Mouse (Mus musculus) midbrain, embryonic 14.5 days (tissue): ENCODE measurements around the gene Ifna13. TPM values are rescaled to one million over a fixed set of nuclear protein-coding genes. Genes with fewer than 3 reads are reported as not detected.
A peak's percentile ranks its signal among the peaks of the same experiment; 100 is the strongest.

Experiments used
- ATAC-seq: fragments of 200-750 bp; cut with Nextera tagmentation; 2 replicates; pipeline ENCODE4 v1.8.0; 2017; ENCODE audit warnings: moderate number of reproducible peaks, moderate library complexity; ENCODE audit not compliant: low FRiP score, low TSS enrichment
- DNase-seq: peaks from one replicate; pipeline ENCODE4 v3.0.0-alpha.2; 2015
- H3K27ac ChIP-seq: fragments of 300-500 bp; sonication (generic); replicated peaks from 2 replicates; pipeline ENCODE4 v1.5.1; 2014; ENCODE audit warnings: mild to moderate bottlenecking, low read depth, low read length, moderate library complexity
- H3K27me3 ChIP-seq: fragments of 300-500 bp; sonication (generic); 2 replicates; pipeline ENCODE4 v1.6.1; 2014; ENCODE audit warnings: low read length, control low read depth, mixed read lengths; ENCODE audit not compliant: control insufficient read depth, insufficient read depth
- H3K36me3 ChIP-seq: fragments of 300-500 bp; sonication (generic); 2 replicates; pipeline ENCODE4 v1.6.1; 2014; ENCODE audit warnings: low read length, control low read depth; ENCODE audit not compliant: control insufficient read depth, insufficient read depth
- H3K4me1 ChIP-seq: fragments of 300-500 bp; sonication (generic); 2 replicates; pipeline ENCODE4 v1.6.1; 2014; ENCODE audit warnings: mild to moderate bottlenecking, antibody characterized with exemption, low read length, control low read depth; ENCODE audit not compliant: control insufficient read depth, insufficient read depth
- H3K4me2 ChIP-seq: fragments of 300-500 bp; sonication (generic); 2 replicates; pipeline ENCODE4 v1.6.1; 2014; ENCODE audit warnings: mild to moderate bottlenecking, low read length, moderate library complexity
- H3K4me3 ChIP-seq: fragments of 300-500 bp; sonication (generic); replicated peaks from 2 replicates; pipeline ENCODE4 v1.5.1; 2014; ENCODE audit warnings: low read depth, low read length
- H3K9ac ChIP-seq: fragments of 300-500 bp; sonication (generic); replicated peaks from 2 replicates; pipeline ENCODE4 v1.6.1; 2014; ENCODE audit warnings: mild to moderate bottlenecking, low read length, moderate library complexity
- H3K9me3 ChIP-seq: fragments of 300-500 bp; sonication (generic); 2 replicates; pipeline ENCODE4 v1.6.1; 2016; ENCODE audit warnings: low read length, control low read depth, mixed read lengths; ENCODE audit not compliant: control insufficient read depth
- WGBS: fragments of 180-500 bp; shearing (Covaris S2); extraction: QIAGEN DNeasy Blood & Tissue Kit; methylation state at CpG from one replicate; pipeline ENCODE4 v1.1.7; 2014; 5-methylcytosine and 5-hydroxymethylcytosine counted together
- polyA plus RNA-seq: library from polyadenylated mRNA; unstranded; fragments of >200 nt; fragmentation: Nextera tagmentation; extraction: Ambion mirVana; gene quantifications from 2 replicates; pipeline ENCODE4 v1.2.1, GENCODE M21; 2014

Gene Ifna13
- polyA plus RNA-seq, 1 experiment from 2014 or later = not detected

DNA sequence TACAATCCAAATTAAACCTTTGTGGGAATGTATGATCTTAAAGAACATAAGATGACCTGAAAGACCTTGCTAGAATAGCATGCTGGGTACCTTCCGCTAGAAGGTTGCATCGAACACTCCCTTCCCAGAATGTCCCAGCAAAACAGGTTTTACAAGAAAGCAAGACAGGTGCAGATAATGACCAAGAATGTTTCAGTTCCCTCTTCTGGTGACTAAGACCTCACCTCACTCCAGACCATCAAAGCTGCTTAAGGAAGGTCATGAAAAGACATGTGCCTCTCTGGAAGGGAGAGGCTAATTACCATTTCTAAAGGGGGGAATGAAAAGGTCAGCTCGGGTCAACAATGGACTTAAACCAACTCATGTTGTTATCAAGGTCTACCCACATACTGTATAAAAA is 9.4 kb upstream of the Ifna13 start:
- ATAC-seq (no peak), DNase-seq (no peak)
- no peak overlapping the region for H3K4me3 ChIP-seq
- H3K9ac ChIP-seq = no peak overlapping the region
- no peaks in the 10 kb centered on the region for H3K9me3 ChIP-seq
- no peaks in the 10 kb centered on the region for H3K27me3 ChIP-seq
- no peaks in the 10 kb centered on the region for H3K4me1 ChIP-seq
- H3K4me2 ChIP-seq = no peak overlapping the region
- H3K36me3 ChIP-seq = no peaks in the 10 kb centered on the region
- 67% methylated on average over 3 of the region's 3 CpGs for WGBS
- no peak overlapping the region for H3K27ac ChIP-seq

DNA sequence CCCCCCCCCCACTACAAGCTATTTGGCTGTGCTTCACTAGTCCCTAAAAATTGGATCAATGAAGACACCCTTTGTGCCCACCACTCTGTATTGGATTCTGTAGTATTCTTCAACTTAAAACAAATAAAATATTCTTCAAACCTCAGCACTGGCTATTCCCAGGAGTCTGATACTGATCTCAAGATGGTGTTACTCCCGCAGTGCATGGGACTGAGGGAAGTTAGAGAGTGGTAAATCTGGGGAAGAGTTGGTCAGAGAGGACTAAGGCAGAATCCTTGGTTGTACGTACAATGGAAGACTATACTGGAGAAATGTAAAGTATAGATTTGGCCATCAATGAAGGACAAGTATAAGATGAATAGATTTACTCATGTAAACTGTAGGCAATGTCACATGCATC is 1.7 kb downstream of the Ifna13 start:
- ATAC-seq (no peak), DNase-seq (peak; percentile 3)
- no peaks in the 10 kb centered on the region for H3K4me1 ChIP-seq
- no peak overlapping the region for H3K4me3 ChIP-seq
- H3K27ac ChIP-seq = no peak overlapping the region
- 43% methylated on average over 2 of the region's 2 CpGs for WGBS
- no peaks in the 10 kb centered on the region for H3K9me3 ChIP-seq
- no peak overlapping the region for H3K4me2 ChIP-seq
- H3K36me3 ChIP-seq = no peaks in the 10 kb centered on the region
- H3K27me3 ChIP-seq = no peaks in the 10 kb centered on the region
- H3K9ac ChIP-seq = no peak overlapping the region

DNA sequence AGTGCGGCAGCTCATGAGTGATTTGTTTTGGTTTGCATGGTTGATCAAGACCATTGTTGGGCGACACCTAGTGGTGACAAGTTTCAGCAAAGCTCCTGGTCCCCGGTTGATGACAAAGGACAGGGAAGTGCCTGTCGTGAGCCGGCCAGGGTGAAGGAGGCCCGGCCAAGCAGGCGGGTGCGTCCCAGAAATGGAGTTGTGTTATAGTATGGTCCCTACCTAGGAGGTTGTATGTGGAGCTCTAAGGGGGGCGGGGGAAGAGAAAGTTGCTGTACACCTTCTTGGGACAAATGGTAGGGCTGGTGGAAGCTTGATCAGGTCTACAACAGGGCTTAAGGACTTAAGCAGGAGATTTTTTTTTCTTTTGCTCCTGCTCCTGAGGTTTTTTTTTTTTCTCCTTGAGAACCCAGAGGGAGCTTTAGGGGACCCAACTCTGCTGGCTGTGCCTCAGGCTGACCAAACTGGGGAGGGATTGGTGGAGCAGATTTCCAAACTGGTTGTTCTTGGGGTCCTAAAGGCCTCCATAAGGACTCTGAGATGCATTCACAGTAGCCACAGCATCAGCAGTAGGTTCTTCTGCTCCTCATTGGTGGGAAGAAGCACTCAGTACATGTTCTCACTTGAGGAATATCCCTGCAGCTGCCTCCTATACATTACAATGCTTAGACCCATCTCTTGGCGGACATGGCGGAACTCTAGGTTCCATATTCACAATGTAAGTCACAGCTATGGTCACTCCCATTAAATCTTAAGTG is 3.0 kb downstream of the Ifna13 start:
- 16% methylated on average over 11 of the region's 11 CpGs for WGBS
- no peak overlapping the region for H3K9ac ChIP-seq
- H3K4me2 ChIP-seq = peak overlapping the region; percentile 23
- H3K36me3 ChIP-seq = no peaks in the 10 kb centered on the region
- H3K4me1 ChIP-seq = no peaks in the 10 kb centered on the region
- DNase-seq = peak; percentile 96
- H3K9me3 ChIP-seq = no peaks in the 10 kb centered on the region
- no peak overlapping the region for H3K27ac ChIP-seq
- no peak overlapping the region for H3K4me3 ChIP-seq
- ATAC-seq = peak; percentile 90
- H3K27me3 ChIP-seq = no peaks in the 10 kb centered on the region

DNA sequence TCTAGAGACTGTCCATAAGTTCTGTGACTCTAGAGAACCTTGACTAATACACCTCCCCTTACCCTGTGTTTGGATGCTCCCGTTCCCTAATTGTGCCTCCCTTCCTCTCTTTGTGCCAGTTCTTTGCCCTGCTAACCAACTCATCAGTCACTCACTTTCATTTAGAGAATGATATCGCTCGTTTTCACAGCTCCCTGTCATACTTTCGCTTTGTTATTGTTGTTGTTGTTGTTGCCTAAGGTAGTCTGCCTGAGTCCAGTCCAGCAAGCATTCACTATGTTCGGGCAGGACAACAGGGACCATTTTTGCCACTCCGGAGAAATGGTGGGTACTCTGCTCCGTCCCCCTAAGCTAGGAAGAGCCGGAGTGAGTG is 3.6 kb downstream of the Ifna13 start:
- no peak overlapping the region for H3K4me3 ChIP-seq
- H3K4me1 ChIP-seq = no peaks in the 10 kb centered on the region
- H3K27ac ChIP-seq = no peak overlapping the region
- no peaks in the 10 kb centered on the region for H3K9me3 ChIP-seq
- ATAC-seq (no peak), DNase-seq (no peak)
- no peaks in the 10 kb centered on the region for H3K36me3 ChIP-seq
- no peak overlapping the region for H3K9ac ChIP-seq
- peak overlapping the region; percentile 23 for H3K4me2 ChIP-seq
- WGBS = 67% methylated on average over 8 of the region's 8 CpGs
- no peaks in the 10 kb centered on the region for H3K27me3 ChIP-seq

DNA sequence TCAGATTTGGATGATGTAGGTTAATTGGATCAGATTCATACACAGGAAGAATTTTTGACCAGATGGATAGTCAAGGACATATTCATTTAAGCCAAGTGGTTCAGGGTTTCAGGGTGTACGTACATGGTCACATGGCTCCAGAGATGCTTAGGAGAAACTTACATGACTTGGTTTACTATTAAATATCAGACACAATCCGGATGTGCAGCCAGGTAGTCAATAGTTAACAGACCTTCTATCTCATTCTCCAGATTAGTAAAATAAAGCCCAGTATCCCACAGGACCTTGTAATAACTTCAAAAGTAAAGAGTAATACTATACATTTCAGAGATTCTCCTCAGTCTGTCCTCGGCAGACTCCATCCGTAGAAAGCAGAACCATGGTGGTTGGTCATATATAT is 9.9 kb downstream of the Ifna13 start, which contains the start of gene C87499:
Gene C87499 (minus strand): TSS at position 101 of the 400 bp plus-strand sequence.
- Histone ChIP-seq H3K9ac (no peak within 1 kb of the TSS), H3K36me3 (no peaks in the 10 kb centered on the region), H3K9me3 (no peaks in the 10 kb centered on the region), H3K4me2 (no peak within 1 kb of the TSS), H3K4me1 (no peaks in the 10 kb centered on the region), H3K27me3 (no peaks in the 10 kb centered on the region), H3K27ac (no peak within 1 kb of the TSS), H3K4me3 (no peak within 1 kb of the TSS)
- ATAC-seq = no peak
- 93% methylated on average over 4 of the region's 4 CpGs for WGBS
- no peak for DNase-seq

DNA sequence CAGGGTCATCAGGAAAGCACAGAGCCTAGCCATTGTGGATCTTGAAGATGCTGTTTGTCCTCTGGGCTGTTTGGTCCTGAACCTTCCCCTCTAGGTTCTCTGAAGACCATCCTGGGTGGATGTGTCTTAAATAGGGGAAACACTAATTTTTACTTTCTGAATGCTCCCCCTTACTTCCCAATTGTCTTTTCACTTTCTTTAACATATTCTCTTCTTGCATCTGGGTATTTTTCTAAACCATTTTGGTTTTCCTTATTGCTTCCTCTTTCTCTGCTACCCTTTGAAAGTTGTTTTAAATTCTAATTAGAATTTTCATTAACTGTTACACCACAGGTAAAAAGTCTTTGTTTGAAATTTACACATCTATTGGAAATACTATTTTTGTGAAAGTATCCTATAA is 41.0 kb downstream of the Ifna13 start, which contains the start of gene Ifna12:
Gene Ifna12 (minus strand): TSS at position 101 of the 400 bp plus-strand sequence.
- Histone ChIP-seq H3K4me1 (no peaks in the 10 kb centered on the region), H3K36me3 (no peaks in the 10 kb centered on the region), H3K4me3 (no peak within 1 kb of the TSS), H3K27ac (no peak within 1 kb of the TSS), H3K9ac (no peak within 1 kb of the TSS), H3K9me3 (no peaks in the 10 kb centered on the region), H3K4me2 (no peak within 1 kb of the TSS), H3K27me3 (no peaks in the 10 kb centered on the region)
- DNase-seq = no peak
- no peak for ATAC-seq

Other genes starting within 250 kb of the Ifna13 start
- gene Hacd4, start 205.5 kb downstream of the Ifna13 start, polyA plus RNA-seq = 2.4 and 3.8 TPM in 2 replicates
- gene Ifnb1, start 121.7 kb downstream of the Ifna13 start, polyA plus RNA-seq = not detected in 2 replicates
- gene Ifna15, start 86.2 kb downstream of the Ifna13 start, polyA plus RNA-seq = not detected in 2 replicates
- gene Ifna14, start 72.7 kb downstream of the Ifna13 start, polyA plus RNA-seq = not detected in 2 replicates
- not detected in 2 replicates for gene Ifna9, start 52.1 kb downstream of the Ifna13 start, polyA plus RNA-seq
- not detected in 2 replicates for gene Ifna12, start 41.1 kb downstream of the Ifna13 start, polyA plus RNA-seq
- not detected in 2 replicates for gene C87499, start 10.0 kb downstream of the Ifna13 start, polyA plus RNA-seq
- gene Ifna16, start 32.5 kb upstream of the Ifna13 start, polyA plus RNA-seq = not detected in 2 replicates
- not detected in 2 replicates for gene Ifna2, start 39.5 kb upstream of the Ifna13 start, polyA plus RNA-seq
- not detected in 2 replicates for gene Ifnab, start 46.9 kb upstream of the Ifna13 start, polyA plus RNA-seq
- gene Gm26566, start 77.3 kb upstream of the Ifna13 start, polyA plus RNA-seq = 1.8 and 2.2 TPM in 2 replicates
- 137 and 177 TPM in 2 replicates for gene Klhl9, start 78.0 kb upstream of the Ifna13 start, polyA plus RNA-seq
- not detected in 2 replicates for gene Gm13271, start 110.4 kb upstream of the Ifna13 start, polyA plus RNA-seq
- not detected in 2 replicates for gene Gm13283, start 115.7 kb upstream of the Ifna13 start, polyA plus RNA-seq
- not detected in 2 replicates for gene Gm13290, start 129.4 kb upstream of the Ifna13 start, polyA plus RNA-seq
- not detected in 2 replicates for gene Gm13289, start 132.5 kb upstream of the Ifna13 start, polyA plus RNA-seq
- not detected in 2 replicates for gene Gm13272, start 135.4 kb upstream of the Ifna13 start, polyA plus RNA-seq
- gene Ifnz, start 137.7 kb upstream of the Ifna13 start, polyA plus RNA-seq = not detected in 2 replicates
- not detected in 2 replicates for gene Gm13276, start 141.2 kb upstream of the Ifna13 start, polyA plus RNA-seq
- not detected in 2 replicates for gene Gm13277, start 144.2 kb upstream of the Ifna13 start, polyA plus RNA-seq
- not detected in 2 replicates for gene Gm13278, start 147.1 kb upstream of the Ifna13 start, polyA plus RNA-seq
- gene Gm13275, start 150.0 kb upstream of the Ifna13 start, polyA plus RNA-seq = not detected in 2 replicates
- not detected in 2 replicates for gene Gm13279, start 152.9 kb upstream of the Ifna13 start, polyA plus RNA-seq
- 0.17 TPM in 1 of 2 replicates, not detected in the other for gene Gm13285, start 155.2 kb upstream of the Ifna13 start, polyA plus RNA-seq
- not detected in 2 replicates for gene Gm13287, start 158.8 kb upstream of the Ifna13 start, polyA plus RNA-seq
- 0.08 TPM in 1 of 2 replicates, not detected in the other for gene Gm13288, start 161.1 kb upstream of the Ifna13 start, polyA plus RNA-seq
- not detected in 2 replicates for gene Ifna7, start 171.8 kb upstream of the Ifna13 start, polyA plus RNA-seq
- not detected in 2 replicates for gene Ifna11, start 175.5 kb upstream of the Ifna13 start, polyA plus RNA-seq
- gene Ifna6, start 183.0 kb upstream of the Ifna13 start, polyA plus RNA-seq = not detected in 2 replicates
- not detected in 2 replicates for gene Ifna5, start 191.1 kb upstream of the Ifna13 start, polyA plus RNA-seq
- gene Ifna4, start 197.4 kb upstream of the Ifna13 start, polyA plus RNA-seq = not detected in 2 replicates
- not detected in 2 replicates for gene Ifna1, start 205.6 kb upstream of the Ifna13 start, polyA plus RNA-seq
- not detected in 2 replicates for gene Ifne, start 235.7 kb upstream of the Ifna13 start, polyA plus RNA-seq